Mouse (Mus musculus) lung, postnatal 0 days (tissue): ENCODE results near the gene Zfp512.

Experiments used
- CTCF ChIP-seq: IDR thresholded peaks from 2 replicates; pipeline ENCODE4 v1.5.1; 2016; ENCODE audit warnings: antibody characterized with exemption, mild to moderate bottlenecking
- EP300 ChIP-seq: IDR thresholded peaks from 2 replicates; pipeline ENCODE4 v1.6.1; 2016; ENCODE audit warnings: antibody characterized with exemption, mild to moderate bottlenecking, control low read depth

- TF ChIP-seq CTCF, result no peak
- TF ChIP-seq EP300, result no peak
Measured at GRCm38 (mm10) chr5:31452886-31453410, 717 bp downstream of the Zfp512 start.
